Mouse (Mus musculus): ENCODE measurements around the gene Tfpi. TPM values are rescaled to one million over a fixed set of nuclear protein-coding genes. Genes with fewer than 3 reads are reported as not detected.
A peak's percentile ranks its signal among the peaks of the same experiment; 100 is the strongest.

Tfpi gene
- polyA plus RNA-seq, 1 experiment from 2014 or later, result 78.8 TPM

DNA sequence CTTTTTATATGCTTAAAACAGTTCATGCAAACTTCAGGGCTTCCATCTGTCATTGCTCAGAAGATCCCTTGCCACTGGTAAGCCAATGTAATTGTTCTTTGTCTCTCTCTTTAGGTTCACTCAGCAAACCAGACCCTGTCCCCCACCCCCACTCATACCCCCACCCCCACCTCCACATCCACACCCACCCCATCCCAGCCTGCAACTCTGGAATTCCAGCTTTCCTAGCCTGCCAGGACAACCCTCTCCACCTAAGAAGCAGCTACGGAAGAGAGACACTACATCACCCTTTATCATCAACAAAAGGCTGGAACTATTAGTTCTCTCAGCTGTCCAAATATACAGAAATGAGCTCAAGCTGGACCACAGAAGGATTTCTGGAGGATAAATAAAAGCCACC lies 974 bp downstream of the Tfpi start:
- ATAC-seq (ENCODE audit: insufficient number of reproducible peaks, low FRiP score), result peak; percentile 48; the same call in 1 of the 2 replicates
- Histone ChIP-seq H3K9ac (peak overlapping the region; percentile 79), H3K4me3 (peak overlapping the region; percentile 50), H3K27me3 (replicated peaks) (no peaks in the 10 kb centered on the region), H3K4me1 (replicated peaks) (peaks cover 35% of the 10 kb centered on the region), H3K4me2 (peak overlapping the region; percentile 78), H3K27ac (ENCODE audit: poor library complexity, severe bottlenecking) (peak overlapping the region; percentile 98), H3K36me3 (peaks cover 18% of the 10 kb centered on the region), H3K9me3 (replicated peaks) (no peaks in the 10 kb centered on the region)
- 4% methylated on average over 1 of the region's 1 CpGs for WGBS

DNA sequence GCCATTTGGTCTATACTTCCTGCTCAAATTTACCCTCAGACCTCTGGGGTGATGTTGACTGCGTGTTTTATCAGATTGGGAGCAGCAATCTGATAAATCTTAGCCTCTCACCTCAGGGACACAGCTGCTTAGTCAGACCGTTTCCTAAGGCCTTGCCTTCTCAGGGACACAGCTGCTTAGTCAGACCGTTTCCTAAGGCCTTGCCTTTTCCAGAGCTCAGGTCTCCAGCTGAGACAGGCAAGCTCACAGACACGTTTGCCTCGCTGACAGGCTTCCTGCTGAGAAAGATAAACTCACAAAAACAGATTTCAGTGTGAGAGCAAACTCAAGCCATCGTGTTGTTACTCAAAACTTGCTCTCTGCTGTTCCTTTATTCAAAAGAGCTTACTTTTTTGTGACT lies 1.9 kb downstream of the Tfpi start:
- H3K4me2 ChIP-seq, result peak overlapping the region; percentile 33
- ATAC-seq (ENCODE audit: insufficient number of reproducible peaks, low FRiP score), result 0 out of 2 replicates have a peak, but pooled peaks have one; percentile 48
- WGBS, result 3% methylated on average over 6 of the region's 6 CpGs
- H3K27me3 ChIP-seq (replicated peaks), result no peaks in the 10 kb centered on the region
- peak overlapping the region; percentile 98 for H3K27ac ChIP-seq (ENCODE audit: poor library complexity, severe bottlenecking)
- H3K4me3 ChIP-seq, result no peak overlapping the region
- H3K9me3 ChIP-seq (replicated peaks), result no peaks in the 10 kb centered on the region
- peak overlapping the region; percentile 64 for H3K9ac ChIP-seq
- H3K36me3 ChIP-seq, result peaks cover 22% of the 10 kb centered on the region
- H3K4me1 ChIP-seq (replicated peaks), result peaks cover 35% of the 10 kb centered on the region

DNA sequence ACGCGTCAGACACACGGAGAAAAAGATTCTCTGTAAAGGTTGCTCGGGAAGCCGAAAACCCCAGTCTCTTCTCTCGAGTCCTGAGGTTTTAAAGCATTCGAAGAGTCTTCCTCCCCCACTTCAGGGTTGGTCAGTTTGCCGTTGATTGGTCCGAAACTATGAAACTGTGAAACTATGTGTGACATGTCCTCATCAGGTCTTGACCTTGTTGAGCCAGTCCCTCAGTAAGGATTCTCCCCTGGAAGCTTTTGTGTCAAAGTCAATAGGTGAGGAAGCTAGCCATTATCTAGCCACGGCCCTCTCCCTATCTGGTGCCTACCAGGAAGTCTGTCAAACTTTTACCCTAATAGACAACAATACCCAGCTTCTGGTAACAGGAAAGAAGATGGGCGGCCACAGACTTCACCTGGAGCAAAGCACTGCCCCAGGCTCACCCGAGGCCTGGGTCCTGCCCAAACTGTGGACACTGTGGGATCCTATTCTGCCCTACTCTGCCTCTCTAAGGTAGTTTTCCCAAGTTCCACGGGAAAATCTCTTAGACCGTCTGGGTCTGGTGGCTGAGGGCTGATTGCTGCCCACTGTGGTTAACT lies 2.5 kb downstream of the Tfpi start:
- no peak for ATAC-seq (ENCODE audit: insufficient number of reproducible peaks, low FRiP score)
- H3K9ac ChIP-seq, result peak overlapping the region; percentile 64
- WGBS, result 44% methylated on average over 14 of the region's 14 CpGs
- H3K9me3 ChIP-seq (replicated peaks), result peaks cover 2% of the 10 kb centered on the region; the same call in 1 of the 2 replicates
- H3K4me3 ChIP-seq, result no peak overlapping the region
- H3K27ac ChIP-seq (ENCODE audit: poor library complexity, severe bottlenecking), result peak overlapping the region; percentile 98
- H3K4me2 ChIP-seq, result peak overlapping the region; percentile 33
- peaks cover 28% of the 10 kb centered on the region for H3K36me3 ChIP-seq
- peaks cover 35% of the 10 kb centered on the region for H3K4me1 ChIP-seq (replicated peaks)
- H3K27me3 ChIP-seq (replicated peaks), result no peaks in the 10 kb centered on the region

DNA sequence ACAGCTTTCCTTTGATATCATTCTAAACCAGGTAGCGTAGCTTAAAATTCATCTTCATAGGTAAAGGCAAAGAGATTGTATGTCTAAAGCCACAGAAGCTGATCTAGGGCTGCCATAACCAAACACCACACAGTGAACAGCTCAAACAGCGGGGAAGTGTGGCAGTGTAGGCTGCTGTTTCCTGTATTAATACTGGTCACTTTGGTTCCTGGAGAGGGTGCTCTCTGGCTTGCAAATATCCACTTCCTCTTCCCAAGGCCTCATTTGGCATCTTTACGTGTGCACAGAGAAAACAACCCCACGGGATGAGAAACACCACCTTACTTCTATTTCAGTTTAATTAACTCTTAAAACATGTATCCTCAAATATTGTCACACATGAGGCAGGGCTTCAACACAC lies 9.2 kb downstream of the Tfpi start:
- Histone ChIP-seq H3K27me3 (replicated peaks) (no peaks in the 10 kb centered on the region), H3K27ac (ENCODE audit: poor library complexity, severe bottlenecking) (peak overlapping the region; percentile 39; the same call in 1 of the 2 replicates), H3K4me1 (replicated peaks) (peaks cover 19% of the 10 kb centered on the region), H3K9ac (no peak overlapping the region), H3K9me3 (replicated peaks) (peaks cover 4% of the 10 kb centered on the region; the same call in 1 of the 2 replicates), H3K36me3 (peaks cover 47% of the 10 kb centered on the region), H3K4me2 (no peak overlapping the region), H3K4me3 (no peak overlapping the region)
- no peak for ATAC-seq (ENCODE audit: insufficient number of reproducible peaks, low FRiP score)
- WGBS, result 80% methylated on average over 4 of the region's 4 CpGs

DNA sequence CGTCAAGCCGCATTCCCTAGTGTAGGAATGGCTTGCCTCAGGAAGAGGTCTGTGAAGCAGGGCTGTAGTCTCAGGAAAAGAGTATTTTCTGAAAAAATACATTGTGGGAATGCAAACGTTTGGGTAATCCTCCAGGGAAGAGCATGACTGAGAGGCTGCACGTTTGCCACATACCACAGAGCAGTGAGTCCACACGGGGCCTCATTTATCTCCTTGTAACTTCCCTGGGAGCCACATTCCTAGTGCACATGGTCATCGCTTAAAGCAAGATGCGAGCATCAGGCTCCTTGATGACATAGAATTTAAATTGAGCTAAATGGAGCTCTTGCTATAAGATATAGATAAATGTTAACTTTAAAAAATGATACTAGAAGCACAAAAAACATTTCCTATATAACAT lies 11.6 kb downstream of the Tfpi start:
- peak overlapping the region; percentile 39 for H3K4me2 ChIP-seq
- 7% methylated on average over 7 of the region's 7 CpGs for WGBS
- peaks cover 23% of the 10 kb centered on the region for H3K4me1 ChIP-seq (replicated peaks)
- H3K36me3 ChIP-seq, result peaks cover 40% of the 10 kb centered on the region
- H3K4me3 ChIP-seq, result no peak overlapping the region
- peak; percentile 93 for ATAC-seq (ENCODE audit: insufficient number of reproducible peaks, low FRiP score)
- H3K27ac ChIP-seq (ENCODE audit: poor library complexity, severe bottlenecking), result peak overlapping the region; percentile 85
- H3K27me3 ChIP-seq (replicated peaks), result no peaks in the 10 kb centered on the region
- H3K9me3 ChIP-seq (replicated peaks), result peaks cover 4% of the 10 kb centered on the region; the same call in 1 of the 2 replicates
- H3K9ac ChIP-seq, result peak overlapping the region; percentile 25; the same call in 1 of the 2 replicates

DNA sequence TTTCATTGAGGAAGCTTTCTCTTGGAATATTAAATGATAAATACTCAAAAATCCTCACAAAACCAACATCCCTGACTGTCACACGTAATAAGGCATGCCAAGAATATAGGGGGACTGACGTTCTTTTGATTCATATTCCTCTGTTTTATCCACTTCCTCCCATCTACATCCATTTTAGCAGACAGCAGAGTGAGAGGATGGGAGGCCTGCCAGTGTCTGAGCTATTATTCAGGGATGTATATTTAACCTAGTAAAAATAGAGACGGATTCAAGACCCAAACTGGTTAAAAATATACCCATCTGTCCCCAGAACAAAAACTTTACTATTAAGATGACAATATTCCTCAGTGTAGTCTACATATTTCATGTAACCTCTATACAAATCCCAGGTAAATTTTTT lies 14.2 kb downstream of the Tfpi start:
- no peak overlapping the region for H3K27ac ChIP-seq (ENCODE audit: poor library complexity, severe bottlenecking)
- H3K4me3 ChIP-seq, result no peak overlapping the region
- peaks cover 21% of the 10 kb centered on the region; the same call in 1 of the 2 replicates for H3K36me3 ChIP-seq
- no peaks in the 10 kb centered on the region; the same call in 1 of the 2 replicates for H3K9me3 ChIP-seq (replicated peaks)
- no peaks in the 10 kb centered on the region for H3K27me3 ChIP-seq (replicated peaks)
- H3K4me1 ChIP-seq (replicated peaks), result peaks cover 28% of the 10 kb centered on the region
- 83% methylated on average over 3 of the region's 3 CpGs for WGBS
- no peak overlapping the region for H3K9ac ChIP-seq
- H3K4me2 ChIP-seq, result no peak overlapping the region
- ATAC-seq (ENCODE audit: insufficient number of reproducible peaks, low FRiP score), result no peak

DNA sequence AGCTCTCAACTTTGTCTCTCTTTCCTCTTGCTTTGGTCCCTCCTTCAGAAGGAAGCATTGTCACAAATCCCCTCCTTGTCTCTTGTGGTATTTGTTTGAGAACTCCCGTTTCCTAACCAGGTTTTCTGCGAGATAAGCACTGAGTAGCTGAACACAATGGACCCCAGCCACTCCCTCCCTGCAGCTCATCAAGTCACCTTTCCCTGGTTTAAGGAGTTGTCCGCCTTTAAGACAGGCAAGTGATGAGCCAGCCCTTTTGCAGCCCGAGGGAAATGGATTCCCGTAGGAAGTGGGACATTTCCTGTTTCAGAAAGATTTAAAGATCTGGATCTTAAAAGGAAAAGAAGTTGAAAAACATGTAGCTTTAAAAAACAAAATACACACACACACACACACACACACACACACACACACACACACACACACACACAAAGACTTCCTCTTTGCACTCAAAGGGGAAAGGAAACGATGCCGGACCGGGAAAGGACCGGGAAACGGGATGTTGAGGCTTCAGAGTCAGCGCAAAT lies 16.9 kb downstream of the Tfpi start:
- Histone ChIP-seq H3K36me3 (peaks cover 18% of the 10 kb centered on the region; the same call in 1 of the 2 replicates), H3K9ac (no peak overlapping the region), H3K4me2 (peak overlapping the region; percentile 5; the same call in 1 of the 2 replicates), H3K4me3 (no peak overlapping the region), H3K4me1 (replicated peaks) (peaks cover 23% of the 10 kb centered on the region), H3K9me3 (replicated peaks) (no peaks in the 10 kb centered on the region; the same call in 1 of the 2 replicates), H3K27ac (ENCODE audit: poor library complexity, severe bottlenecking) (peak overlapping the region; percentile 25; the same call in 1 of the 2 replicates), H3K27me3 (replicated peaks) (no peaks in the 10 kb centered on the region)
- WGBS, result 51% methylated on average over 11 of the region's 11 CpGs
- ATAC-seq (ENCODE audit: insufficient number of reproducible peaks, low FRiP score), result peak; percentile 72

DNA sequence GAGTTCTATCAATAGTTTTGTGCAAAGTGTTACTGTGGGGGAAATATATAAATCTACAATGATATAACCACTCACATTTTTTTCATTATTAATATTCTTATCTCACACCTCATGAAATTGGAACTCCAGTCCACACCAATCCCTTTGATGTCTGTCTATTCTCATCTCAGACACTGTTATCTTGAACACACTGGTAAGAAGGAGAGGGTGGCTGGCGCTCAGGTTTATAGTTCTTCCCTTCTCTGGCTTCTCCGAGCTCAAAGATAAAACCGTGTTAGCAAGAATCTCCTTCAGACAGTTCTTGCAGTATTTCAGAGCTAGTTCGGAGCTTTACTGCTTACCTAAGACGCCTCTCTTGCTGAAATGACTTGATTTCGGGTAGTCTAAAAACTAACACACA lies 19.4 kb downstream of the Tfpi start:
- no peak overlapping the region for H3K9ac ChIP-seq
- no peak overlapping the region for H3K4me3 ChIP-seq
- no peak for ATAC-seq (ENCODE audit: insufficient number of reproducible peaks, low FRiP score)
- H3K27me3 ChIP-seq (replicated peaks), result no peaks in the 10 kb centered on the region
- 0 out of 2 replicates have a peak, but pooled peaks cover 4% of the 10 kb centered on the region for H3K36me3 ChIP-seq
- no peak overlapping the region for H3K4me2 ChIP-seq
- H3K9me3 ChIP-seq (replicated peaks), result no peaks in the 10 kb centered on the region
- 36% methylated on average over 6 of the region's 6 CpGs for WGBS
- H3K27ac ChIP-seq (ENCODE audit: poor library complexity, severe bottlenecking), result no peak overlapping the region
- peaks cover 20% of the 10 kb centered on the region; the same call in 1 of the 2 replicates for H3K4me1 ChIP-seq (replicated peaks)

DNA sequence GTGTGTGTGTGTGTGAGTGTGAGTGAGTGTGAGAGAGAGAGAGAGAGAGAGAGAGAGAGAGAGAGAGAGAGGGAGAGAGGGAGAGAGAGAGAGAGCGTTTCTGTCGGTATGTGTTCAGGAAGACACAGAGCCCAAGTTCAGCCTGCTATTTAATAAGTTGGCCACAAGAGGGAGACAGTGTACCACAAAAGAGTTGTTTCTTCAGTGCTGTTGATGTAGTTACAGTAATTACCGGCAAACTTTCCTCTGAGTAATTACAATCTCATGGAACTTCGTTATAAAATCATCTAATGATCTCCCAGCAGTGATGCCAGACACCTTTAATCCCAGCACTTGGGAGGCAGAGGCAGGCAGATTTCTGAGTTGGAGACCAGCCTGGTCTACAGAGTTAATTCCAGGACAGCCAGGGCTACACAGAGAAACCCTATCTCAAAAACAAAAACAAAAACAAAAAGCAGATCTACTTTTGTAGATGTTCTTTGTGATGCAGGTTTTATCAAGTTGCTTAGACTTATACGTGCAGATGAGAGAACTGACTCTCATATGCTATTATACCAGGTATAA lies 21.3 kb downstream of the Tfpi start:
- Histone ChIP-seq H3K4me2 (peak overlapping the region; percentile 45), H3K27me3 (replicated peaks) (no peaks in the 10 kb centered on the region), H3K9me3 (replicated peaks) (no peaks in the 10 kb centered on the region), H3K4me1 (replicated peaks) (peaks cover 16% of the 10 kb centered on the region; the same call in 1 of the 2 replicates), H3K9ac (peak overlapping the region; percentile 54; the same call in 1 of the 2 replicates), H3K27ac (ENCODE audit: poor library complexity, severe bottlenecking) (0 out of 2 replicates have a peak overlapping the region, but pooled peaks have one; percentile 23), H3K36me3 (no peaks in the 10 kb centered on the region), H3K4me3 (no peak overlapping the region)
- WGBS, result 6% methylated on average over 5 of the region's 5 CpGs
- ATAC-seq (ENCODE audit: insufficient number of reproducible peaks, low FRiP score), result no peak; the same call in 1 of the 2 replicates

DNA sequence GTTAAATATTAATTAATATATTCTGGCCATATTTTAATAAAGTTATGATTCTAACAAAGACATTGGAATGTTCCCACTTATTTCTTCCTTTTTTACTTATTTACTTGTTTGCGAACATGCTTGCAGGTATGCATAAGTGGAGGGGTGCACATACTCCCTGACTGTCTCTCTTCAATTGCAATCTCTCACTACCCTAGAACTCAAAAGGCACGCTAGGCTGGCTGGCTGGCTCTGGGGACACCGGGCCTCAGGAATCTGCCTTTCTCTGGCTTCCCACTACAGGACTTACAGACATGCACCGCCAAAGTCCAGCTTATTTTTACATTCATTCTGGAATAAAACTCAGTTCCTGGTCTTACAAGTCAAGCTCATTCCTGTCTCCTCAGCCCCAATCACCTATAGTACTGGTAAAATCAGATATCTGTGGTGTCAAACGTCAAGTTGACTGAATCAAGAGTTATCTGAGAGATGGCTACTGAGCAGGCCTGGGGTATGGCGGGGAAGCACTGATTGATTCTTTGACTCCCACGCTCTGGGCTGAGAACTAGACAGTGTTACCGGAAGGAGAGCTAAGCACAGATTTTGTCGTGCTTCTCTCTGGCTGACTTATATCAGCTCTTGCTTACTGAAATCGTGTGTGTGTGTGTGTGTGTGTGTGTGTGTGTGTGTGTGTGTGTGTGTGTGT lies 21.9 kb downstream of the Tfpi start:
- peak overlapping the region; percentile 45 for H3K4me2 ChIP-seq
- WGBS, result 50% methylated on average over 10 of the region's 10 CpGs
- peaks cover 16% of the 10 kb centered on the region; the same call in 1 of the 2 replicates for H3K4me1 ChIP-seq (replicated peaks)
- no peaks in the 10 kb centered on the region for H3K9me3 ChIP-seq (replicated peaks)
- no peak overlapping the region for H3K4me3 ChIP-seq
- no peaks in the 10 kb centered on the region for H3K36me3 ChIP-seq
- H3K27ac ChIP-seq (ENCODE audit: poor library complexity, severe bottlenecking), result 0 out of 2 replicates have a peak overlapping the region, but pooled peaks have one; percentile 23
- no peaks in the 10 kb centered on the region for H3K27me3 ChIP-seq (replicated peaks)
- H3K9ac ChIP-seq, result peak overlapping the region; percentile 54
- ATAC-seq (ENCODE audit: insufficient number of reproducible peaks, low FRiP score), result no peak

DNA sequence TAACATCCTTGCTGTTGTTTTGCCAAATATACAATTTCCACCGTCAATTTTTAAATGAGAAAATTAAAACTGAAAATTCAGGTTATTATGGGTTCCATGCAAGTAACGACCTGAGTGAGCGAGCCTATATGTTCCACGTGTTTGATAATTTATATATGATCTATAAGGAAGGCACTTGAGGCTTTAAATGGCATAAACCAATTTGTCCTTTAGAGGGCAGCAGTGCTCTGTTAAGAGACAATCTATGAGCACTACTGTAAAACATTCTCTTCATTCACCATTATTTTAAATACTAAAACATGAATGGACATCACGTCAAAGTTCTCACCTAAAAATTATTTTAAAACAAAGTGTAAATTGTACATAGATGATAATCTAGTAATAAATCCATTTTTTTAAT lies 22.5 kb downstream of the Tfpi start:
- Histone ChIP-seq H3K27me3 (replicated peaks) (no peaks in the 10 kb centered on the region), H3K9ac (no peak overlapping the region), H3K4me1 (replicated peaks) (peaks cover 16% of the 10 kb centered on the region; the same call in 1 of the 2 replicates), H3K36me3 (no peaks in the 10 kb centered on the region; the same call in 1 of the 2 replicates), H3K27ac (ENCODE audit: poor library complexity, severe bottlenecking) (no peak overlapping the region), H3K4me2 (no peak overlapping the region), H3K4me3 (no peak overlapping the region), H3K9me3 (replicated peaks) (no peaks in the 10 kb centered on the region)
- 16% methylated on average over 5 of the region's 5 CpGs for WGBS
- ATAC-seq (ENCODE audit: insufficient number of reproducible peaks, low FRiP score), result no peak

Data from heart, embryonic 12.5 days (tissue).